Mouse (Mus musculus): ENCODE results near the gene Olfr1238.

Olfr1238 gene

DNA sequence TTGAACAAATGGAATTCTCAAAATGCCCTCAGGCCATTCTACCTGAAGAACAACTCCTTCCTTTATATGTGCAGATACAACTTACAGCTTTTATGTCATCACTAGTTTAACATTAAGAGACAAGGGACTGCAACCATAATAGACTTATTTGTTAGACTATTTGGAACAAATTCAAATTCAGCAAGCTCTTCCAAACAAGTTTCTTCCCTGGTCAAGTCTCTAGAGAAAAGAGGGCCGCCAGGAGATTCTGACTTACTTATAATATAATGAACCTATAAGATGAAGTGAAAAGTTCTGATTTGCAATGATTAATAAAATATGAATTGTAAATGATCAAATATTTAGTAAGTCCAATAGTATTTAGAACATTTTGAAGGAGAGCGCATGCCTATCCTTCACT, at the start of gene Olfr1238:
TSS of gene Olfr1238 (minus strand) at position 101 of the 400 bp plus-strand sequence.
- DNase-seq (ENCODE audit: low spot score in 2 of 2) = no peak

GRCm38 (mm10) chr2:89442900-89443299, 33.4 kb upstream of the Olfr1238 start, which contains the start of gene Olfr1240:
Gene Olfr1240 (minus strand): TSS chr2:89443000.
- no peak for DNase-seq (ENCODE audit: low spot score in 2 of 2)

DNA sequence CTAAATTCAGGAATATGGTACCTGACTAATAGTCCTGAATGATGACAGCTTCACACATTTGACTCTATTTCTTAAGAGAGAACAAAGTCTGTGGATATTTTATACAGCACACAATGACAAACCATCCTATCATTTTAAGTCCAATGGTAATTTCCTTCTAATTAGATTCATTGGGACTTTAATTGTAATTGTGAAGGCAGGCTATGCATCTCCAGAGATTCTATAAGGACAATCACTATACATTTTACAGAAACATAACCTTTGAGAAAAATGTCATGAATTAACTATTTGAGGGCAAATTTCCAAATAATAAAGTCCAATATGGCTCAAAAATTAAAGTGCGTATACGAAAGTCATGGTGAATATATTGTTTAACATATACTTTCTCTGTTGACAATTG, 10.8 kb upstream of the Olfr1238 start, which contains the start of gene Olfr1239:
TSS of gene Olfr1239 (minus strand) at position 101 of the 400 bp plus-strand sequence.
- DNase-seq (ENCODE audit: low spot score in 2 of 2) = no peak

DNA sequence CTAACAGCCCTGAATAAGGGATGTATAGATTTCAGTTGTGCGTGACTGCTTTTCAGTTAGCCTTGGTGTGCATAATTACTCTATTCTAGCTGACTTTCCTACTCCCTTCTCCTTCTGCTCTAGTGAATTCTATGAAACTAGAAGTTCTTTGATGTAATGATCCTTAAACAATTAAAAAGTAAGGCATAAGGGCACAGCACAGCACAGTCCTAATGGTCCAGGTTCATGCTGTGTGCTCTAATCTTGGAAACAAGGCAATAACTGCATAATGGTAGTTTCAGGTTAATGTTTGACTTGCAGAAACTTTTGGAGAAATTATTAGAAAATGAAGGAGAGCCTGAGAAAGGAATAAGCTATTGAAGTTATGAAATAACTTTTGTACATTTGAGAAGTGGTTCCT, 5.1 kb upstream of the Olfr1238 start:
- no peak for DNase-seq (ENCODE audit: low spot score in 2 of 2)

- DNase-seq (ENCODE audit: low spot score in 2 of 2) = no peak
Measured at GRCm38 (mm10) chr2:89400882-89401281, 8.6 kb downstream of the Olfr1238 start.

DNA sequence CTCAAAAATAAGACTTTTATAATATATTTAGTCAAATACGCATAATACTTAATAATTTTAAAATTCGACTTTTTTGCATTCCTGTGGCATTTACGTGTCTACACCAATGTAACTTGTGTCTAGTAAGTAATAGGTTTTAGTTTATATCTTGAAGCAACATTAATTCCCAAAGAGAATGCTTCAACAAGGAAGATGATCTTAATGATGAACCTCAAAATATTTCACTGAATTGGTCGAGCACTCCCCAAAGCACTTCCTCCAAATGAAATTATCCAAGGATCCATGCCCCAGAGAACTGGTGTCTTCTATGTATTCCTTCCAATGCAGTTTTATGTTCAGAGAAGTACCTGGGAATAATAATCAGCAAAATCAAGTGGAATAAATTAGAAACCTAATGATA, 44.7 kb downstream of the Olfr1238 start, which contains the start of gene Olfr1234:
TSS of gene Olfr1234 (minus strand) at position 101 of the 400 bp plus-strand sequence.
- no peak for DNase-seq (ENCODE audit: low spot score in 2 of 2)

All from frontal cortex, postnatal 14 days (tissue).